Mouse (Mus musculus) neutrophil, adult 5-6 weeks (primary cell): ENCODE data around the gene Nedd4. TPM values are rescaled to one million over a fixed set of nuclear protein-coding genes. Genes with fewer than 3 reads are reported as not detected.
A peak's percentile ranks its signal among the peaks of the same experiment; 100 is the strongest.
"Not testable (repeated sequence)": the region's sequence is repeated elsewhere in the genome, so short reads cannot be mapped to it uniquely, and the experiment has no call there.

ENCODE experiments used
- ATAC-seq: fragments of 151-379, 151-347 bp; 2 replicates; pipeline ENCODE4 v1.8.0; 2017; ENCODE audit warnings: mild to moderate bottlenecking, moderate TSS enrichment; ENCODE audit not compliant: insufficient number of reproducible peaks, poor library complexity, low FRiP score, severe bottlenecking; ENCODE audit errors: extremely low read depth
- total RNA-seq: library from RNA; stranded (forward); fragments of 200-1000 nt; gene quantifications from 2 replicates; pipeline ENCODE4 v1.2.3, GENCODE M21; 2017

Nedd4 gene
- total RNA-seq, 1 experiment from 2014 or later = 36.0 TPM

GRCm38 (mm10) chr9:72644418-72645110, 17.6 kb upstream of the Nedd4 start:
- ATAC-seq = no peak

DNA sequence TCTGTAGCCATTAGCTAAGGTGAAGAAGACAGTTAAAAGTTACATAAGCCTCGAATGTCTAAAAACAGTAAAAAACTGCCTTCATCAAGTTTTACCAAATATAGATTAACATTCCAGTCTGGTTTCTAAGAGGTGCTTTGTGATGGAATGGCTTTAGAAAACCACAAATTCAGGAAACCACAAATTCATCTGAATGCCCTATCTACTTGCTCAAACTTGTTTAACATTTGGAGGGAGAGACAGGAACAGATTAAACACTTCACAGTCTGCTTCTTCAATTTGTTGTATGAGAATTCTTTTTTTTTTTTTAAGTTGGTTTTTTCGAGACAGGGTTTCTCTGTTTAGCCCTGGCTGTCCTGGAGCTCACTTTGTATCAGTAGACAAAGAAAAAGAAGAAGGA, 12.4 kb upstream of the Nedd4 start:
- no peak for ATAC-seq

GRCm38 (mm10) chr9:72652961-72653360, 9.2 kb upstream of the Nedd4 start:
- ATAC-seq = no peak

- ATAC-seq = no peak
Measured at GRCm38 (mm10) chr9:72653533-72653932, 8.6 kb upstream of the Nedd4 start.

GRCm38 (mm10) chr9:72654593-72655242, 7.4 kb upstream of the Nedd4 start:
- peak; percentile 66 for ATAC-seq

DNA sequence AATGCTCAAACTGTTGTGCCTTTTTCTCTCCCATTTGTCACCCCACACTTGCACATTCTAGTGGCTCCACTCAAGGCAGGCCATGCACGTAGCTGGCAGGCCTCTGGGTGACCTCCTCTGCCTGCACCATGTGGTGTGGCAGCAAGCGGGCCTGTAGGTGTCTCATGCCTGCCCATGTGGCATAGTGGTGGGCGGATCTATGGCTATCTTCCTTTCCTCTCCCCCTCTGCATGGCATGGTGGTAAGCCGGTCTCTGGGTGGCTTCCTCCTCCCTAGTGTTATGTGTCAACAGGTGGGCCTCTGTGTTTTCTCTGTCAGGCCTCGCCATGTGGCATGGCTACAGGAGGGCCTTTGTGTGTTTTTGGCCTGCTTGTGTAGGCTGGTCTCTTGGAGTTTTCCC, 6.5 kb upstream of the Nedd4 start:
- no peak for ATAC-seq

- ATAC-seq = no peak
Measured at GRCm38 (mm10) chr9:72656491-72656890, 5.7 kb upstream of the Nedd4 start.

DNA sequence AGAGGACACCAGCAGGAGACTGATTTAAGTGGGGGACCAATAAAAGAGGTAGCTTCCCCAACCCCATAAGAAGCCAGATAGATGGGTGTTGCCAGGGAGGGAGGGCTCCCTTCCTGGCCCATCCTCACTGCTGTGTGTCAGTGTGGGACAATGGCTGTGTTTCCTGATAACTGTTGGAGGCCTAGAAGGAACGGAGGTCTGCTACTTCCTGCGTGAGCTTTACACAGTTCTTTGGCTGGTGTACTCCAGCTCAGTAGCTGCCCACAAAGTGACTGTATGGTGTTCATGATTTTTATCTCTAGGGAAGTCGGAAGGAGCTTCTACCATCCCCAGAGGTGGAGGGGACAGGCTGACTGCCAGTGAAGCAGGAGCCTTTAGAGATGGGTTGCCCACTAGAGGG, 5.2 kb upstream of the Nedd4 start:
- ATAC-seq = no peak

GRCm38 (mm10) chr9:72657694-72658093, 4.5 kb upstream of the Nedd4 start:
- no peak for ATAC-seq

GRCm38 (mm10) chr9:72660139-72660538, 2.0 kb upstream of the Nedd4 start:
- peak; percentile 87 for ATAC-seq

GRCm38 (mm10) chr9:72660911-72661310, 1.2 kb upstream of the Nedd4 start:
- ATAC-seq = no peak

DNA sequence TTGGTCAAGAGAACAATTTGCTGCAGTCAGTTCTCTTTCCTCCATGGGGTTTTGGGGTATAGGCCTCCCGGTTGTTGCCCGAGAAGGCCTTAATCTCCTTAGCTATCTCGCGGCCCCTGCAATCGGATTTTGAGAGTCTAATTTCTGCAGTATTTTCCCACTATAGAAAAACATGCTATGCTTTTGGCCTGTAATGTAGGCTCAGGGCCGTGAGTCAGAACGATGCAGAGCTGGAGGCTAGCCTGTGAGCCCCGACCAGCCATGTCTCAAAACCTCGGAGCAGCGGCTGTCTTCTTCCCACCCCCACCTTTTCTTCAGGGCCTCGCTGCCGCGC, 618 bp upstream of the Nedd4 start:
- ATAC-seq = no peak

DNA sequence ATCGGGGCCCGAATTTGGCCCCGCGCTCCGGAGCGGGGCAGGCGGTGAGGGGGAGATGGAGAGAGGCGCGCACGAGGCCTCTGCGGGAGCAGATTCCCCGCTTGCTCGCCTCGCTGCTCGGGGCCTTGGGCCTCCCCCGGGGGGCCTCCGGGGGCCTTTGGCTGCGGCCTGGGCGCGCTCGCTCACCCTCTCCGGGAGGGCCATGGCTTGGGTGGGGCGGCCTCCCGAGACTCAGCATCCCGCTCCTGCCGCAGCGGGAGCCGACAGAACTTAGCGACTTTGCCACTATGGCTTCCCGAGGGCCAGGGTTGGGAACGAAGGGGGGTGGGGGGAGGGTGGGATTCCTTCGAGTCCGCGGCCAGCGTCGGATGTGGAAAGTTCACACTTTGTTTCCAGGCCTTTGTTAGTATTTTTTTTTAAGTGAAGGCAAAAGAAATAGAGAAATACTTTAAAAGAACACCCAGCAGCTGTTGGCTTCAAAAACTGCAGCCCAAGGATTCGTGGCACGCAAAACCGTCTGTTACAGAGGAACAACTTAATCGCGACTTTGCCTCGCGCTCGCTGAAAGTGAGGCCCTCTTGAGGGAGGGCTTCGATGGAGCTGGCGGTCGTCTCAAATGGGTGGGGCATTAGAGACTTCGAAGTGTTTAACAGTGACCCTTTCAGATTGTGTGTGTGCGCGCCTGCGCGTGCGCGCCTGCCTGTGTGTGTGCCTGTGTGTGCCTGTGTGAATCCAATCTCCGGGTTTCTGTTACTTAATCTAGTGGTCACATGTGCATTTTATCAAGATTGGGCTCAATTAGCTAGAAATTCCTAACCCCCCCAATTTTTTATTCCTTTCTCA, 766 bp downstream of the Nedd4 start:
- ATAC-seq = no peak

- ATAC-seq = no peak
Measured at GRCm38 (mm10) chr9:72663534-72663918, 1.4 kb downstream of the Nedd4 start.

GRCm38 (mm10) chr9:72664409-72665351, 2.5 kb downstream of the Nedd4 start:
- no peak for ATAC-seq

DNA sequence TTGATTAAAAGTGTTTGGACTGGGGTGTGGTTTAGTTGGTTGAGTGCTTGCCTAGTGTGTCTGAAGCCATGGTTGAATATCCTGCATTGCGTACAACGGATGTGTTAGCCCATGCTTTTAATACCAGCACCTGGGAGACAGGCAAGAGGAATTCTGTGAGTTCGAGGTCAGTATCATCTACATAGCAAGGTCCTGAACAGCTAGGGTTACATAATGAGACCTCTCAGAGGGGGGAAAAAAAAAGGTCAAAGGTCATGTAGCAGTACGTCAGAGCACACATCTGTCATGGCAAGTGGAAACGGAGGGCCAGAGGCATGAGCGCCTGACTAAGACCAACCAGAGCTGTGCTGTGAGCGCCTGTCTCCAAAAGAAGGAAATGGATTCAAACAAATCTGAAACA, 3.4 kb downstream of the Nedd4 start:
- no peak for ATAC-seq

GRCm38 (mm10) chr9:72666352-72667021, 4.3 kb downstream of the Nedd4 start:
- ATAC-seq = not testable (repeated sequence)

DNA sequence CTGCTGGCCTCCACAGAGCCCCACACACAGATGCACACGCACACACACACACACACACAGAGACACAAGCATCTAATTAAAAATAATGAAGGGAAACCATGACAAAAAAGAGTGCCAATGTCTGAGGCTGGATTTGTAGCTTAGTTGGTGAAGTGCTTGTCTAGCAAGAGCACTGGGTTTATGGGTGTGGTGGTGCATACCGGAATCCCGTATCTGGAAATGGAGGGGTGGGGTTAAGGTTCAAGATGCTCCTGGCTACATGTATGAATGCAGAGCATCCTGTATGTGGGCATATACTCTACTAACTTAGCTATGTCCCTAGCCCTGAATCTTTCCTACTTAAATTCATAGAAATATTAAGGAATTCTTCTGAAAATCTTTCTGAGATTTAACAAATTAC, 5.0 kb downstream of the Nedd4 start:
- no peak for ATAC-seq

GRCm38 (mm10) chr9:72669383-72669782, 7.2 kb downstream of the Nedd4 start:
- no peak for ATAC-seq
